24 mouse cellular contexts compared by ENCODE assay signal in genomic region chr5:150364621-150365020, GRCm38 (mm10).
A peak's percentile ranks its signal among the peaks of the same experiment; 100 is the strongest.
DNase-seq lines count a peak whose midpoint lies in the region; TF ChIP-seq lines count a peak whose summit lies in the region.
"Had no signal": no experiment of that assay in that cellular context is flagged by ENCODE, and none has a peak within 500 bp of the region (broad histone marks: within the 10 kb centered on the region; RNA-seq: fewer than 3 reads in every experiment).

No protein-coding gene starts in this region.

- peaks cover 63% of the 10 kb centered on the region for H3K36me3 ChIP-seq in heart, embryonic 10.5 days
- H3K36me3 ChIP-seq: embryonic facial prominence, embryonic 12.5 days; G1E had no signal

- WGBS in heart, embryonic 10.5 days, result 84% methylated on average over 3 of the region's 3 CpGs

- H3K9me3 ChIP-seq in heart, embryonic 10.5 days, result no peaks in the 10 kb centered on the region
- H3K9me3 ChIP-seq: embryonic facial prominence, embryonic 12.5 days; embryonic facial prominence, embryonic 15.5 days; heart, embryonic 15.5 days had no signal

- TF ChIP-seq CTCF in gastrocnemius, adult 2 months (IDR thresholded peaks at IDR 0.05), result peak; percentile 12; the same call in 1 of the 2 replicates
- peak; percentile 17; the same call in 1 of the 2 replicates for TF ChIP-seq CTCF in left cerebral cortex, adult 2 months (IDR thresholded peaks at IDR 0.05)

- no peak overlapping the region for H3K4me3 ChIP-seq in gastrocnemius, adult 2 months
- H3K4me3 ChIP-seq in heart, embryonic 10.5 days, result no peak overlapping the region
- no peak overlapping the region for H3K4me3 ChIP-seq in left cerebral cortex, adult 2 months
- H3K4me3 ChIP-seq: embryonic facial prominence, embryonic 12.5 days; embryonic facial prominence, embryonic 15.5 days; heart, embryonic 12.5 days; heart, embryonic 15.5 days had no signal

- H3K27ac ChIP-seq in gastrocnemius, adult 2 months, result no peak overlapping the region
- no peak overlapping the region for H3K27ac ChIP-seq in heart, embryonic 10.5 days
- H3K27ac ChIP-seq in left cerebral cortex, adult 2 months, result no peak overlapping the region
- H3K27ac ChIP-seq: embryonic facial prominence, embryonic 12.5 days; embryonic facial prominence, embryonic 15.5 days; heart, embryonic 15.5 days; hindbrain, embryonic 14.5 days; hindbrain, postnatal 0 days had no signal

- H3K27me3 ChIP-seq in heart, embryonic 10.5 days (ENCODE audit: insufficient read depth, poor library complexity, severe bottlenecking), result no peaks in the 10 kb centered on the region
- H3K27me3 ChIP-seq: embryonic facial prominence, embryonic 12.5 days; embryonic facial prominence, embryonic 15.5 days; heart, embryonic 12.5 days; heart, embryonic 15.5 days; Patski had no signal

- no peak for DNase-seq in gastrocnemius, adult 2 months
- DNase-seq in gastrocnemius, postnatal 10 days, result no peak
- DNase-seq in heart, embryonic 10.5 days (ENCODE audit: low spot score), result peak; percentile 56
- DNase-seq in heart, postnatal 4 days, result no peak
- DNase-seq in left cerebral cortex, adult 2 months (ENCODE audit: extremely low spot score in 1 of 2, low spot score in 2 of 2), result no peak
- no peak for DNase-seq in left cerebral cortex, postnatal 4 days
- DNase-seq: adrenal gland, postnatal 10 days; adrenal gland, postnatal 36 days; cerebellum, adult 18-20 months; cerebellum, adult 9-10 months; cerebellum, postnatal 14 days; forebrain, postnatal 0 days; gastrocnemius, postnatal 36 days; heart, postnatal 10 days; heart, postnatal 36 days; kidney, adult 11 months had no signal

- intact Hi-C loops in gastrocnemius, adult 2 months (cut with DNase I), result loop anchor here (10.0 kb wide), 1 partner anchor 200 kb away; no protein-coding TSS in a partner anchor
- intact Hi-C loops in left cerebral cortex, adult 2 months (cut with DNase I), result loop anchor here (5.0 kb wide), 1 partner anchor 132 kb away; no protein-coding TSS in a partner anchor
- intact Hi-C loops in left cerebral cortex, postnatal 4 days (cut with DNase I), result no loop called here

- H3K4me1 ChIP-seq in heart, embryonic 10.5 days, result peaks cover 5% of the 10 kb centered on the region
- H3K4me1 ChIP-seq: embryonic facial prominence, embryonic 12.5 days; embryonic facial prominence, embryonic 15.5 days; heart, embryonic 15.5 days had no signal
